Mouse (Mus musculus): Measurements from ENCODE around the gene Hist1h2bb.
"Not testable (repeated sequence)": the region's sequence is repeated elsewhere in the genome, so short reads cannot be mapped to it uniquely, and the experiment has no call there.

The Hist1h2bb gene

DNA sequence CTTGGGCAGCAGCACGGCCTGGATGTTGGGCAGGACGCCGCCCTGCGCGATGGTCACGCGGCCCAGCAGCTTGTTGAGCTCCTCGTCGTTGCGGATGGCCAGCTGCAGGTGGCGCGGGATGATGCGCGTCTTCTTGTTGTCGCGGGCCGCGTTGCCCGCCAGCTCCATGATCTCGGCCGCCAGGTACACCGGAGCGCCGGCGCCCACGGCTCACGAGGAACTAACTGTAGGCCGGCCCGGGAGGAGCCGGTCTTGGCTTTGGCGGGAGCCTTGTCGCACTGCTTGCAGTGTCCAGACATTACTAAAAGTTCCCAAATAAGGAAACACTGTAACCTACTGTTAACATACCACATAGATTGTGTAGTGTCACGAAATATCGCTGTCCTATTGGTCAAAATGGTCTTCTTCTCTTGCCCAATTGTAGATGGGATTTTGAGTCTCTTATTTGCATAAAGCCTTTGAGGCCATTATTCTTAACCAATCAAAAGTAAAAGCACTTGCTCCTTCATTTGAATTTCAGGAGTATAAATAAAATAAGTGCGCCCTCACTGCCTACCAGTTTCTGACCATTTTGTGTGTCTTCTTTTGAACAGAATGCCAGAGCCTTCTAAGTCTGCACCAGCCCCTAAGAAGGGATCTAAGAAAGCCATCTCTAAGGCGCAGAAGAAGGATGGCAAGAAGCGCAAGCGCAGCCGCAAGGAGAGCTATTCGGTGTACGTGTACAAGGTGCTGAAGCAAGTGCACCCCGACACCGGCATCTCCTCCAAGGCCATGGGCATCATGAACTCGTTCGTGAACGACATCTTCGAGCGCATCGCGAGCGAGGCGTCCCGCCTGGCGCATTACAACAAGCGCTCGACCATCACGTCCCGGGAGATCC, at the start of gene Hist1h2bb:
TSS of gene Hist1h2bb (plus strand) at position 534 of the 880 bp plus-strand sequence.
- peak; percentile 88 to 95 for DNase-seq (ENCODE audit: low spot score in 2 of 2)

GRCm38 (mm10) chr13:23697491-23698299, 48.8 kb upstream of the Hist1h2bb start:
- peak in 1 of 2 experiments; percentile 48 for DNase-seq (ENCODE audit: low spot score in 2 of 2)

- DNase-seq (ENCODE audit: low spot score in 2 of 2) = peak; percentile 99 to 100
Measured at GRCm38 (mm10) chr13:23698300-23698693, 48.2 kb upstream of the Hist1h2bb start, which contains the start of gene Hist1h4c. Gene Hist1h4c (minus strand): TSS chr13:23698454.

DNA sequence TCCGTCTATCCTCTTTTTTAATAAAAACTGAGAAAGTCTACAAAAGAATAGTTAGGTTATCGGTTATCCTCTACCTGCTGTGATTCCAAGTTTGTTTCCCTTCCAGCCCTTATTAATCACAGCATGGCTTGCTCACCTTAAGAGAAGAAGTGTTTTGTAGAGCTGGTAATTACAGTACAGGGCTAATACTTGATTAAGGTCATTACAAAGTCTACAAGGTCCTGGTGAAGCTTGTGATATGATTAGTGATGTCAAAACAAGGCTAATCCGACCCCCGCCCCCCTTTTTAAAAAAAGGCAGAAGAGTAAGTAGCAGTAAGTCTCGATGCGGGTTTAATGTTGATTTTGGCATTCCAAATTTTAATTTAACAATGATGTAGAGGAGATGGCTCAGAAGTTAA, 47.5 kb upstream of the Hist1h2bb start:
- DNase-seq (ENCODE audit: low spot score in 2 of 2) = no peak

DNA sequence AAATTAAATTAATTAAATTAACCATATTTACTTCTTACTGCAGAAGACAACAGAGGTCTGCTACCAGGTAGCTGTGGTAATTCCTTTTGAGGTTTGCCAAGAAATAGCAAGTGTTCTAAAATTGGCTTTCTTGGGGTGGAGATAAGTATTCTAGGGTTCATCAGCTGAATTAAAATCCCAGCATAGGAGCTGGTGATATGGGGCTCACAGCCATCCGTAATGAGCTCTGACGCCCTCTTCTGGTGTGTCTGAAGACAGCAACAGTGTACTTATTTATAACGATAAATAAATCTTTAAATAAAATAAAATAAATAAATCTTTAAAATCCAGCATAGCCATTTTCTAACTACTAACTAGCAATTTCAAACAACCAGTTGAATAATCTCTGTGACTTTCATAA, 46.8 kb upstream of the Hist1h2bb start:
- no peak for DNase-seq (ENCODE audit: low spot score in 2 of 2)

DNA sequence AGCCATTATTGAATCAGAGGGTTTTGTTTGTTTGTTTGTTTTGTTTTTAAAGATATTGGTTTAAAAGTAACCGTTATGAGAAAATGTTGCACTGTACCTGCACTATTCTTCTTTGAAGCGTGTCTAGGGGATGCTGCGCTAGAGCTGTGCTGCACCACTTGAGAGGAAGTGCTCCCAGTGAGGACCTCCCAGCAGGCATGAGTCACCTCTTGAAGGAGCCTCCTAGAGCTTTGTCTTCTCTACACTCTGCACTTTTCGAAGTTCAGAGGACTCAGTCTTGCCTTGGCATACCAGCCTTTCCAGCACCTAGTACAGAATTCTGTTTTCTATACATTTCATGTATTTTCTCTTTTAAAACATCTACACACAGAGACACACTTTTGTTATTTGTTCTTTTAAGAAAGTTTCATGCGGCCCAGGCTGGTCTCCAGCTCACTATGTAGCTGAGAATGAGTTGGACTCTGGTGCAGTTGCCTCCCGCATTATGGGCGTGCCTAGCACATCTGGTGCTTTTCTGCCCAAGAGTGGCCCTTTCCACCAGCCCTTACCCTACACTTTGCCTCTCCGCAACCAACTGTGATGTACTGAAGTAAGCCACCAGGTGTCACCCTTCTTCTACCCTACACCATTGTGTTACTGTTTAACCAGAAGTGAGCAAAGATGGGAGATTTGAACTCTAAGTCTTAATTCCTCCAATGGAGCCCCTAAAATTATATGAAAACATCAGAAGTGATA, 45.6 kb upstream of the Hist1h2bb start:
- DNase-seq (ENCODE audit: low spot score in 2 of 2) = peak; percentile 71 to 81

GRCm38 (mm10) chr13:23702220-23702619, 44.3 kb upstream of the Hist1h2bb start:
- DNase-seq (ENCODE audit: low spot score in 2 of 2) = no peak

DNA sequence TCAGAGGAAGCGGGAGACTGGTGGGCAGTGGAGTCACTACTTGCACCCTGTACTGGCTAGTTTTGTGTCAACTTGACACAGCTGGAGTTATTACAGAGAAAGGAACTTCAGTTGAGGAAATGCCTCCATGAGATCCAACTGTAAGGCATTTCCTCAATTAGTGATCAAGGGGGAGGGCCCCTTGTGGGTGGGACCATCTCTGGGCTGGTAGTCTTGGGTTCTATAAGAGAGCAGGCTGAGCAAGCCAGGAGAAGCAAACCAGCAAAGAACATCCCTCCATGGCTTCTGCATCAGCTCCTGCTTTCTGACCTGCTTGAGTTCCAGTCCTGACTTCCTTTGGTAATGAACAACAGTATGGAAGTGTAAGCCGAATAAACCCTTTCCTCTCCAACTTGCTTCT, 43.7 kb upstream of the Hist1h2bb start:
- not testable (repeated sequence) for DNase-seq (ENCODE audit: low spot score in 2 of 2)

- no peak for DNase-seq (ENCODE audit: low spot score in 2 of 2)
Measured at GRCm38 (mm10) chr13:23705751-23706356, 40.7 kb upstream of the Hist1h2bb start.

DNA sequence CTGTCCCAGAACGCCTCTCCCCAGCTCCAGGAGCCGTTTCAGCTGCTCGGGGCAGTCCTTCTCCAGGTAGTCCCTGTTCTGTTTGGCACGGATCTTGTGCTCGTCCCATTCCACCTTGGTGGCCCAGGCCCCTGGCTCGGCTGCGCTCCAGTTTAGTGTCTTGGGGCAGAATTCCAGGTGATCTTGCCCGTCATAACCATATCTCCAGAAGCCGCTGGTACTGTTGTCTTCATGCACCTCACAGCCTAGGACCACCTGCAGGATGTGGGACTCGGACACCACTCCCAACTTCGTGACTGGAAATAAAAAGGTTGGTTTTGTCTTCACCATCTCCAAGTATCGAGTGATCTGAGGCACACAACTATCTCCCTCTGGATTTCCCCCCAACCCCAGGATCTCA, 39.8 kb upstream of the Hist1h2bb start:
- no peak for DNase-seq (ENCODE audit: low spot score in 2 of 2)

- no peak for DNase-seq (ENCODE audit: low spot score in 2 of 2)
Measured at GRCm38 (mm10) chr13:23708041-23708440, 38.5 kb upstream of the Hist1h2bb start.

DNA sequence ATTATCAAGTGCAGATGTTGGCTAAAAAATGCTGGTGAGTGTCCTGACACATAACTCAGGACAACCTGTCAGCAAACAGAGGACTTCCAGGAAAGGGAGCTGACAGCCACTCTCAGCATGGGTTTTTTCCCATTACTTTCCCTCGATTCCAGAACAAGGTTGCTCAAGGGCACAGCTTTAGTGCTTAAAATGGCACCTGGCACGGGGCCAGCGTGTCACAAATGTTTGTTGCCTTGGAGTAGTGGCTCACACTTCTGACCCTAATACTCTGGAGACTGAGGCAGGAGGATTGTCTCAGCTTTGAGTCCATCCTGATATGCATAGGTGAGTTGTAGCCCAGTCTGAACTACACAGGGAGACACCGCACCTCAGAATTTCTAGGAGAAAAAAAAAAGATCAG, 37.9 kb upstream of the Hist1h2bb start:
- no peak for DNase-seq (ENCODE audit: low spot score in 2 of 2)

- DNase-seq (ENCODE audit: low spot score in 2 of 2) = no peak
Measured at GRCm38 (mm10) chr13:23709714-23710373, 36.7 kb upstream of the Hist1h2bb start.

- peak; percentile 67 to 68 for DNase-seq (ENCODE audit: low spot score in 2 of 2)
Measured at GRCm38 (mm10) chr13:23710374-23711089, 36.0 kb upstream of the Hist1h2bb start, which contains the start of gene Hfe. Gene Hfe (minus strand): TSS chr13:23710854.

GRCm38 (mm10) chr13:23716261-23717042, 30.1 kb upstream of the Hist1h2bb start:
- DNase-seq (ENCODE audit: low spot score in 2 of 2) = peak in 1 of 2 experiments; percentile 35

- DNase-seq (ENCODE audit: low spot score in 2 of 2) = no peak
Measured at GRCm38 (mm10) chr13:23717176-23717575, 29.4 kb upstream of the Hist1h2bb start.

- not testable (repeated sequence) for DNase-seq (ENCODE audit: low spot score in 2 of 2)
Measured at GRCm38 (mm10) chr13:23717593-23718245, 28.8 kb upstream of the Hist1h2bb start.

GRCm38 (mm10) chr13:23724239-23724638, 22.3 kb upstream of the Hist1h2bb start:
- no peak for DNase-seq (ENCODE audit: low spot score in 2 of 2)

GRCm38 (mm10) chr13:23725213-23725612, 21.3 kb upstream of the Hist1h2bb start:
- DNase-seq (ENCODE audit: low spot score in 2 of 2) = no peak

Measured in heart, adult 9 months (tissue).